Mouse (Mus musculus) layer of hippocampus, adult 9-10 months (tissue): Measurements from ENCODE around the gene Nabp2.

ENCODE experiments used
- DNase-seq: peaks from one replicate; pipeline ENCODE4 v3.0.0; 2022; ENCODE audit warnings: low spot score

Gene Nabp2

DNA sequence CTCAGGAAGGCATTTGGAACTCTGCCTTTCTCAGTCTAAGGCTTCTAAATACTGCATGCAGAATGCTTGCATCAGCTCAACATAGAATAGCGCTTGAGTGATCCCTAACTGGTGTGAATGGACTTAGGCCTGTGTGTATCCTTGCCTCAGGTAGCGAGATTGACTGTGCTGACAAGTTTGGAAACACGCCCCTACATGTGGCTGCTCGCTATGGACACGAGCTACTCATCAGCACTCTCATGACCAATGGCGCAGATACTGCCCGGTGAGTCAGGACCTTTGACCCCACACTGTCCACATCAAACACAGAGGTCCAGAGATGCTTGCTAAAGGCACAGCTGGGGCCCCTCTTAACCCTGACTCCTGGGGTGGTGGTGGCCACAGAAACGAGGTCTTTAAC is 28.8 kb downstream of the Nabp2 start:
- no peak for DNase-seq

DNA sequence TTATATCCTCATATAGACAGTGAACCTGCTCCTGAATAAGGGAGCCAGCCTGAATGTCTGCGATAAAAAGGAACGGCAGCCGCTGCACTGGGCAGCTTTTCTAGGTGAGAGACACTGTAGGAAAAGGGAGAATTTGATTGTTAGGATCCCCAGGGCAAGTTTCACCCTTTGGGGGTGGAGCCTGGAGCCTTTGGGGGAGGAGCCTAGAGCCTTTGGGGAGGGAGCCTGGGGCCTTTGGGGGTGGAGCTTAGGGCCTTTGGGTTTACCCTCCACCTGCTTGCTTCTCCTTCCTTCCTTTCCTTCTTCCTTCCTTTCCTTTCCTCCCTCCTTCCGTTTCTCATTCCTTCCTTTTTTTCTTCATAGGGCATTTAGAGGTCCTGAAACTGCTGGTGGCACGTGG is 30.7 kb downstream of the Nabp2 start:
- no peak for DNase-seq

DNA sequence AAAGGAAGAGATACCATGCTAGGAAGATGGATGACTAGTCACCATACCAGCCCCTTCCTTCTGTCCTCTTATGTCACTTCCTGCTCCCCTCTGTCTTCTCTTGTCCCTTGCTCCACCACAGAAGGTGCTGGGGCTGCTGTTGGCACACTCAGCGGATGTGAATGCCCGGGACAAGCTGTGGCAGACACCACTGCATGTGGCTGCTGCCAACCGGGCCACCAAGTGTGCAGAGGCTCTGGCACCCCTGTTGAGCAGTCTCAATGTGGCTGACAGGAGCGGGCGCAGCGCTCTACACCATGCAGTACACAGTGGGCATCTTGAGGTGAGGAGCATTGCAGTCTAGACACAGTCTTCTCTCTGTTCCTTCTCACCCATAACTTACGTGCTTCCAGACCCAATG is 32.0 kb downstream of the Nabp2 start:
- DNase-seq = no peak

DNA sequence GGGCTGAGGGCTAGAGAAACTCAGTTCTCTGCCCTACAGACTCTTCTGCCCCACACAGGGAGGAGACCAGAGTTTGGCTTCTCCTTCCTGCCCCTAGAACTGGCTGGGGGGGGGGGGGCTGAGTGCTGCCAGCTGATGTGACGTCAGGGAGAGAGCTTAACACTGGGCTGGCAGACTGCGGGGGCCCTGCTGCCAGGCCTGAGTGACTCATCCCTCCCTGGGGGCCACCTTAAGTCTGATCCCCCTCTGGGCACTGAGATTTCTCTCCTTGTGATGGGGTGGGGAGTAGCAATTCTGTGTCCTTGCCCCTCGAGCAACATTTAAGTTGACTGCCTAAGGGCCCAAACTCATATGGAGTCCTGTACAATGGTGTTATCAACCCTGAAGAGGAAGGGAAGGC is 32.8 kb downstream of the Nabp2 start:
- no peak for DNase-seq

DNA sequence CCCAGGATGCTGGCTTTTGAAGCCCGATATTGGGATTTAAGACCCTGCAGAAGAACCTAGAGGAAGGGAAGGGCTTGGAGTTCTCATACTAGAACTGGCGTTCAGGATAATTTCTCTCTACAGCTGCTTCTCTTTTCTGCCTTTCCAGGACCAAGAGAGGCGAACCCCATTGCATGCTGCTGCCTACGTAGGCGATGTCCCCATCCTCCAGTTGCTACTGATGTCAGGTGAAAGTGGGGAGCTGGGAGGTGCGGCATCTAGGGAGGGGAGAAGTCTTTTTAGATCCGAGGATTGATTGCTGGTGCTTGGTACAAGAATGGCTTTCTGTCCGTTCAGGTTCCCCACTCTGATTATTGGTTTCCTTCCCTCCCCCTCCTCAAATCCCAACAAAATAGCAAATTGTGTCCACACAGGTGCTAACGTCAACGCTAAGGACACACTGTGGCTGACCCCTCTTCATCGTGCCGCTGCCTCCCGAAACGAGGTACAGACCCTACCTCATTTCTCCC is 33.3 kb downstream of the Nabp2 start:
- DNase-seq = no peak

DNA sequence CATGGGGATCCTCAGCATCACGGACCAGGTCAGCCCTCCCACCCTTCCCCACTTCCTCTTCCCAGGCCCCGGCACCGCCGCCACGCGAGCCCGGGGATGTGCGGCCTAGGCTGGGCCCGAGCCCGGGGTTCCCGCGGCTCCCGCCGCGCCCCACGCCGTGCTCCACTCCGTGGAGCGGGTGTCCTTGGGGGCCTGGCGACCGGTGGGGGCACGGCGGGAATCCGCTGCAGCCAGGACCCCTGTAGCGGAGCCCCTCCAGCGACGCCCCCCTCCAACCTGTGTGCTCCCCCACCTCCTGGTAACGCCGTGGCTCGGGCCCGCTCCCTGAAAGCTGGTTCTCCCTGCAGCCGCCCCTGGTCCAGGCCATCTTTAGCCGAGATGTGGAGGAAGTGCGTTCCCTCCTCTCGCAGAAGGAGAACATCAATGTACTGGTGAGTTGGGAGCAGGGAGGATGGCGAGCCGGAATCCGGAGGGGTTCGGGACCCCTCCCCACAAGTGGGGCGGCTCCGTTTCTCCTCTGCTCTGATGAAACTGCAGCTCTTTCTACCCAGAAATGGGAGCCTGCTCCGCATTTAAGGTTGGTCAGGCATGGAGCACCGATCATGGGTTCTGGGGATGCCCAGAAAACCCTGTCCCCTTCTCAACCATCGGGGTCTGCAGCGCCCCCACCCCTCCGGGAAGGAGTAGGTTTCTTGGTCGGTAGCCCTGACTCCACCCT is 33.9 kb downstream of the Nabp2 start:
- DNase-seq = no peak

DNA sequence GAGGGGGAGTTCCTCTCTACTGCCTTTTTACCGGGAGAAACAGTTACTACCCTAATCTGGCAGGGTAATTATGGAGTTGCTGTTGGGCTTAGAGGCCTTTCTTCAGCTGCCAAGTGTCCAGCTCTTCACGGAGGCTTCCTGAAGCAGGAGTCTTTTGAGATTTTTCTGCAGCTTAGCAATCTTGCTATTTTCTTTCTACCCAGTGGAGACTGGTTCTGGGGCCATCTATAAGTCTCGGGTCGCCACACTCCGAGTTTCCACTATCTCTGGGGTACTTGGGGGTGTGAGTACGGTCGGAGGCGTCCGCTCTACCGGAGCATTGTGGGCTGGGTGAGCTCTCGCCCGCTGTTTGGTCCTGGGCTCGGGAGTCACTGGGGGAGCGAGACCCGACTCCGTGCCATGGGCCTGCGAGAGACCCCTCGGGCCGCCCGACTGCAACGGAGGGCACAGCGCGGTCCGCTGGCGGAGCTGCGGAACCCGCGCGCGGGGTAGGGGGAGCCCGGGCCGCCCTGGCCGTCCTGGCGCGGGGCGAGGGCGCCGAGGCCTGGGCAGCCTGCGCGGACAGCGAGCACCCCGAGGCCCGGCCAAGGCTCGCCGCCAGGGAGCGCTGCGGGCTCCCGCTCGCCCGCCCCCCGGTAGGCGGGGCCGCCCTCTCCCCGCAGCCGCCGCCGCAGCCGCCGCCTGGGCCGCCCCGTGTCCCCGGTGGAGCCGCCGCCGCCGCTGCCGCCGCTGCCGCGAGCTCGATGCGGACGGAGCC is 34.7 kb downstream of the Nabp2 start, which contains the start of gene Ankrd52:
Gene Ankrd52 (plus strand): TSS at position 661 of the 757 bp plus-strand sequence.
- DNase-seq = no peak

DNA sequence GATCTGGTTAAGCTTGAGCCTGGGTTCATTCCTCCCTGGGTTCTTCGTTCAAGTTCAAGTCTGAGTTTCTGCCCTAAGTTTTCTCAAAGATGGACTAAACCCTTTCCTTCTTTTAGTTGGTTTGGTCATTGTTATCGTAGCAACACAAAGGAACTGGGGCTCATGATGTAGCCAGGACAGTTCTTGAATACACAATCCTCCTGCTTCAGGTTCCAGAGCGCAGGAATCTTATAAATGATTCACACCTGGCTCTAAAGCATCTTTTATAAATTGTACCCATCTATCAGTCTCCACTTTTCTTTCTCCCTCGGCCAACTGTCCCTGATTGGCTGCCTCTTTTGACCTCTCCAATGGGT is 35.2 kb downstream of the Nabp2 start:
- no peak for DNase-seq

DNA sequence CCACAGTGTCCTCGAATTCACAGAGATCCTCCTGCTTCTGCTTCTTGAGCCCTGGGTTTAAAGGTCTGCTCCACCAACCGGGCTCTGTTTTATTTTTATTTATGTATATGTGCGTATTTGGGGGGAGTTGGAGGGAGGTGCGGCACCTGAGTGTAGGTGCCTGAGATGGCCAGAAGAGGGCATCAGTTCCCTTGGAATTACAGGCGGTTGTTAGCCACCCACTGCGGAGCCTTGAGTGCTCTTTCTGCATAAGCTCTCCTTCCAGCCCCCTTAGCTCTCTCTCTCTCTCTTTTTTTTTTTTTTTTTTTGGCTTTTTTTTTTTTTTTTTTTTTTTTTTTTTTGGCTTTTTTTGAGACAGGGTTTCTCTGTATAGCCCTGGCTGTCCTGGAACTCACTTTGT is 36.9 kb downstream of the Nabp2 start:
- DNase-seq = no peak

DNA sequence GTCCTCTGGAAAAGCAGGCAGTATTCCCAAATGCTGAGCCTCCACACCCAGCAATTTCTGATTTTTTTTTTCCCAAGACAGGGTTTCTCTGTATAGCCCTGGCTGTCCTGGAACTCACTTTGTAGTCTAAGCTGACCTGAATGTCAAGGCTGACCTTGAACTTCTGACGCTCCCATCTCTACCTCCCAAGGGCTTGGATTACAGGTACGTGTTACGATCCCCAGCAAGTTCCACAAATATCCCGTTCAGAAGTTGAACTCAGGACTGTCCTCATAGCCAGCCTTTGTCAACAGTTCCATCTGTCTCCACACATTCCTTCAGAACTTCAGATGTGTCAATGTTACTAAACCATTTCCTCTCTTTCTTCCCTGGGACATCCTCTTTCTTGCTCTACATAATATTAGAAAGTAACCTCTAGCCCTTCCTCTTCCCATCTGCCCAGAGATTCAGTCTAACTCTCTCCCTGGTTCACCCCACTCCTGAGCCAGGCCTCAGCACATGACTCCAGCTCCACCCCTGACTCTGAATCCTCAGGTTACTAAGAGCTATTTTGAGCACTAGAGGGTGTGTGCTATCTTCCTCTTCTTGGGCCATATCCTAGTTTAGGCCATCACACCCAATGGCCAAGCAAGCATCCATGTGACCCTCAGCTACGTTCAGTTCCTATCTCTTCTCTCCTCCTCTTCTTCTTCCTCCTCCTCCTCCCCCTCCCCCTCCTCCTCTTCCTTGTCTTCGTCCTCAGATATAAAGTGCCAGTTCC is 38.1 kb downstream of the Nabp2 start:
- DNase-seq = no peak

DNA sequence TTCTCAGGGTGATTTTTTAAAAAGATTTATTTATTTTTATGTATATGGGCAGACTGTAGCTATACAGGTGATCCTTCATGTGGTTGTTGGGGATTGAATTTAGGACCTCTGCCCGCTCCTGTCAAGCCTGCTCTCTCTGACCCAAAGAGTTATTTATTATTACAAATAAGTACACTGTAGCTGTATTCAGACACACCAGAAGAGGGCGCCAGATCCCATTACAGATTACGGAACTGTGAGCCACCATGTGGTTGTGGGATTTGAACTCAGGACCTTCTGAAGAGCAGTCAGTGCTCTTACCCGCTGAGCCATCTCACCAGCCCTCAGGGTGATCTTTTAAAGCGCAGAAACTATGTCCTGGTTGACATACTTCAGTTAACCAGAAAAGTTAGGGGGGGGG is 39.1 kb downstream of the Nabp2 start:
- no peak for DNase-seq

DNA sequence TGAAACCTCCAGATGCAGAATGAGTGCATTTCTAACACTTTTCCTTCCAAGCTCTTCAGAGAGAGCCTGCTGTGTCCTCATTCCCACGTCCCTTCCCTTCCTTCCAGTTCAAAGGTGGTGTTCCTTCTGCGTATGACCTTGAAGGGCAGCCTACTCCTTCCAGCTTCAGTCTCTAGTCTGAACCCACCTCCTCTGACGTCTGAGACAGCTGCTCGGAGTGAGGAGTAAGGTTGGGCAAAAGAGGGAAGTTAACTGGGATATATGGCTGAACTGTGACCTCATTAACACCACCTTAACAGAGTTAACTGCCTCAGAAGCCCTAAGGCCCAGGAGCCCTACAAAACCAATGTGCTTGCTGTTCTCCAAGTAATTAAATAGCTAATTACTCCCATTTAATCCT is 40.7 kb downstream of the Nabp2 start:
- DNase-seq = no peak

DNA sequence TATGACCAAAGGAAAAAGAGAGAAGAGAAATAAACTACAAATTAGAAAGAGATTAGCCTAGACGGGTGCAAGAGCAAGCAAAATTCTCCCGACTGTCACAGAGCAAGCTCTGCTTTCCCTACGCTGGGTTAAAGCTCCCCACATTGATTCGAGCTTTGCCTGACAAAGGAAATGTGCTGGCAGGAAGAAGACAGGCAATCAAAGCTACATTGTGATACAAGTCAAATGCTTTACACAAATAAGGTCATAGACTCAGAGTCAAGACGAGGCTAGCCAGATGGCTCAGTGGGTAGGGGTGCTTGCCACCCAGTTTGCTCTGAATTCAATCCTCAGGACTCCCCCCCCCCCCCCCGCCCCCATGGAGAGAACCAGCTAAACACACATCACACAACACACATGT is 41.3 kb downstream of the Nabp2 start:
- DNase-seq = no peak

DNA sequence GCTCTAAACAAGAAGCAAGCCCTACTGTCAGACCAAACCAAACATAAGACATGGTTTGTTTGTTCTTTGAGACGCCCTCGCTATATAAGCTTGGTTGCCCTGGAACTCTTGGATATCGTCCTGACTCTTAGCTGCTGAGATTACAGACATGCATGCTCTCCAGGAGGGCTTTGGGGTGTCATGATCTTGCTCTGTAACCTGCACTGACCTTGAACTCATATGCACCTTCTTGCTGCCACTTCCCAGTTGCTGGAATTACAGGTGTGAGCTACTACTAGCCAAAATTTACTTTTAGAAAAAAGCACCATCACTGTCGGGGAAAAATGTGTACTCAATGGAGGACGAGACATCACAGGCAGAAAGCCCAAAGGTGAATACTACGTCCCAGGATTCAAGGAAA is 41.7 kb downstream of the Nabp2 start:
- DNase-seq = no peak

DNA sequence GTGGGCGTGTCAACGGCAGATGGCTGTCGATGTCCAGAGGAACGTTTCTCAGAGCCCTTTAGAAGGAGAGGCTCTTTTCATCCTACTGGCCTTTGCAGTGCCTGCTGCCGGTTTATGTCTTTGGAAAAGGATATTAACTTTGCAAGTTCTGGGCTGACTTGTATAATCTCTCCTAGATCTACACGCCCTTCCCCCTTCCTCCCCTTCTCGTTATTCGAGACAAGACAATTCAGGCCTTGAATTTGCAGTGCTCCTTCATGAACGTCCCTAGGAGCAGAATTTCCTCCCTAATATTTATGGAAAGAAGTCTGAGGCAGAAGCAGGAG is 42.1 kb downstream of the Nabp2 start:
- no peak for DNase-seq

DNA sequence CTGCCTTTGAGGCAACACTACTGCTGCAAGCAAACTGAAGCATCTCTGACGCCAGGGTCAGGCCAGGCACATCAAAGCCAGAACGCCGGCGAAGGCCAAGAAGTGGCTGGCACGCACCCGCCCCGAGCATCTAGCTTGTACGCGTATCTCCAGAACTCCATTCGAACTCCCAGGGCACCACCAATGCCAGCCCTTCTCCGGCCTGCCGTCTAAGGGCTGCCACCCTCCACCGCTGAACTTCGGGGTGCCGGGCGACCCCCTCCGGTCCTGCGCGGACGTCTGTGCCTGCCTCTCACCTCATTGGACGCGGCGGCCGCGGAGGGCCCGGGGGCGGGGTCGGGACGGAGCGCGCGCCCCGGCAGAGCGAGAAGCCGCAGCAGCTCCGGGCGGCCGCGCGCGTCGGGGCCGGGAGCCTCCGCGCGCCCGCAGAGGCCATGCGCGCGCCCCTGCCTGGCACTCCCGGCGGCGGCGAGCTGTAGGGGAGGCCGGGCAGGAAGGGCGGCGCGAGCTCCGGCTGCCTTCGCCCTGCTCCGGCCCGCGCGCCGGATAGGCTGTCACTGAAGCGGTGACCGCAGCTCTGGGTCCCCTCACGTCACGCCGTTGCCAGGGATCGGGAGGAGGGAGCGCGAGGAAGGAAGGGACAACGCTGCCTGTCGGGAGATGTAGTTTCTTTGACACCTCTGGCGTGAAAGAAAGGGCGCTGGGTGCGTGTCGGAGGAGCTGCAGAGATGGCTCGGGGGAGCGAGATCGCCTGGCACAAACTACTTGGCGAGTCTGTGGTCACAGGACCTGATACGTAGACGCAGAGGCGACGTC is 42.7 kb downstream of the Nabp2 start, which contains the start of gene Coq10a:
Gene Coq10a (minus strand): TSS at position 596 of the 816 bp plus-strand sequence.
- peak; percentile 81 for DNase-seq

DNA sequence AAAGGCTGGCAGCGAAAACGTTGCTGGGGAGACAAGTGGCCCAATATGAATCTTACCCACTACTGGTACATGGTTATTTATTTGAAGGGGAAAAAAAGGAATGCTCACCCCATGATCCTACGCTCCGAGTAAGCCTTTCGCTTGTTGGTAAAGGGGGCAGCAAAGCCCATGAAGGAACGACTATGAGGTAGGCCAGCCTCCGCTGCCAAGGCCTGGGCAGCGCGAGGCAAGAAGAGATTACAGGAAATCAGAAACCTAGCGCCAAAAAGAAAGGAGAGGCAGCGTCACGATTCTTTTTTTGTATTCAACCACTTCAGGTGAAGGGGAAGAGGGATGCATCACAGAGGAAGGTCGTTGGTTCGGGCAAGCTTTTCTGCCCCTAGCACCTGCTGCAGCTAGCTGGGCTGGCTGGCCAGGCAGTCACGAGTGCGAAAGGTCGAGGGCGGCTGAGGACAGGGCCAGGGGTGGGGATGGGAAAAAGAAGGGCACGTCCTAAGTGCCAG is 43.3 kb downstream of the Nabp2 start:
- no peak for DNase-seq

DNA sequence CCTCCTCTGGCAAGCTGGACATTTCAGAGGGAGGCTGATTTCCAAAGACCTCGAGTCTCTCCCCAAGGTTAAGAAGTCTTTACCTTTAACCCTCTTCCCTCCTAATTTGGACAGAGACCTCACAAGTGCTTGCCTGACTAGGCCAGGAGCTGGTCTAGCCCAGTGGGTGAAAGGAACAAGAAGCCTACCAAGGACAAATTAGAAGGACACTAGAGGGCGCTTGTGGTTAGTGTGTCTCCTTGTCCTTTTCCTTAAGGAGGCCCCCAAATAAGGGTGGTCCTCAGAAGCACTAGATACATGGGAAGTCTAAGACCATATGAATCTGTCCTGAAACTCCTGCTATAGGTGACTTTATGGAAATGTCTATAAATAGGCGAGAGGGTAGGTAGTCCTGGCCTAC is 48.7 kb downstream of the Nabp2 start:
- DNase-seq = no peak

DNA sequence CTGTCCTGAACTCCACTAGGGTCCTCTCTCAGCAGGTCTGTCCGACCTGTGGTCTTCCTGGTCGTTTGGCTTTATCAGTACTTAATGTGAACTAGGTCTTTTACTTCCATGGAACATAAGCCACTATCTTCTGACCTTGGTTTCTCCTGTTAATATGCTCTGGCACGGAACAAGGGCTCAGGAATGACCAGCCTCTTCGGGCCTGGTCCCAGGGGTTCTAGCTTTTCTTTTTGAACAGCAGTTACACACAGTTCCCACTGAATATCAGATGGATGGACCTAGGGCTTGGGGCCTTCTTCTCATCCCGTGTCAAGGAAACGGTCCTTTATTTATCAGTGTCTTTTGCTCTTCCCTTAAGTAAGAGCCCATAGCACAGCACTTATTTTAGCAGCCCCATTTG is 49.5 kb downstream of the Nabp2 start:
- DNase-seq = no peak

DNA sequence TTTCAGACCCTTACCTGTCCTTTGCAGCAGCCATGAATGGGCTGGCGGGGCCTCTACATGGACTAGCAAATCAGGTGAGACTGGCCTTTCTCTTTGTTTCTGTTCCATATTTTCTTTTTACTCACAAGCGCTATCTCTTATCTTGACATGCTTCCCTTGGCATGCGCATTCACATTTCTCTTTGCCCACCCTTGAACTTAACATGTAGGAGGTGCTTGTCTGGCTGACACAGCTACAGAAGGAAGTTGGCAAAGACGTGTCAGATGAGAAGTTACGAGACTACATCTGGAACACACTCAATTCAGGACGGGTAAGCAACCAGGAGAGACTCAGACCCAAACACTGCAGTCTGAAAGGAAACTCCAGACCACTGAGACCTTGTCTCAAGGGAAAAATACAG is 52.1 kb downstream of the Nabp2 start:
- DNase-seq = no peak

DNA sequence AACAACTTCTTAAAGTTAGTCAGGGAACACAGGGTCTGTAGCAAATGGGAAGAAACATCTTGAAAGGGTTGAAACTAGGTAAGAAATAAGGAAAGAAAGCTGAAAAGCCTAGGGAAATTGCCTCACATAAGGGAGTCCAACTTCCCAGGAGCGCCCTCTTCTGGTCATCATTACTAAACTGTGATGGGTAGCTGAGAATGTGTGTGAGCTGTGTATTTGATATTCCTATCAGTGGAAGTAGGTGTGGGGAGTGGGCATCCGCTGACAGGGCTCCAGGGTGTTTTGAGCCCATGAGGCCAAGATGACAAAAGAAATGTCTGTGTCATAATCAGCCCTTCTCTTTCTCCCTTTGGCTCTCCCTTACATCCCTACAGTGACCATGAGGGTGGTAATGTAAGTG is 52.5 kb downstream of the Nabp2 start:
- DNase-seq = peak; percentile 58
